Mouse (Mus musculus): ENCODE results near the gene Krt88. TPM values are rescaled to one million over a fixed set of nuclear protein-coding genes. Genes with fewer than 3 reads are reported as not detected.

The Krt88 gene
- polyA plus RNA-seq, 1 experiment from 2014 or later: not detected

DNA sequence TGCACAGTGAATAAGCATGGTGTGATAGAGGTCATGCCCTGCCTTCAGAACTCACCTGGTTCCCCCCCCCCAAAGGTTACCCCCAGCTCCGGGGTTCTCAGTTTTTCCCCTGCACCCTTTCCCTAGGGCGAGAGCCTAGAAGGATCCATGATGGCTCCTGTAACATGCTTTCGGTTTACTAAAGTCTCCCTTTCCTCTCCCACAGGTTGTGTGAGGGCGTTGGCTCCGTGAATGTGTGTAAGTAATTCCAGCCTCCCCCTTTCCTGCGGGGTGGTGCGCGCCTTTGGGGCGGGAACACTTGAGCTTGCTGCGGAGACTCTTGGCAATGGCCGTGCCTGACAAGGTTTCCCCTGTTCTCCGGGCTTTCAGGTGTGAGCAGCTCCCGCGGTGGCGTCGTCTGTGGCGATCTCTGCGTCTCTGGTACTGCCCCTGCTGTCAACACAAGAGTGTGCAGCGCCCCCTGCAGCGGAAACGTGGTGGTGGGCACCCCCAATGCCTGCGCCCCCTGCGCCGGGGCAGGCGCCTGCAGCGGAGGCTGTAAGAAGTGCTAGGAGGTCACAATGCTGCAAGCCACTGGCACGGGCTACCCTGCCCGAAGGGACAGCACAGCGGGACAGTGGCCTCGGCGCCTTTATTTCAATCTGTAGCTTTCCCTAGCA lies 31.6 kb downstream of the Krt88 start:
- Histone ChIP-seq H3K4me2 (peak overlapping the region; percentile 69), H3K27ac (replicated peaks) (no peak overlapping the region), H3K9me3 (no peaks in the 10 kb centered on the region), H3K27me3 (replicated peaks) (peaks cover 57% of the 10 kb centered on the region), H3K4me1 (peaks cover 11% of the 10 kb centered on the region), H3K36me3 (no peaks in the 10 kb centered on the region), H3K4me3 (peak overlapping the region; percentile 37), H3K9ac (peak overlapping the region; percentile 33; the same call in 1 of the 2 replicates)
- WGBS: 8% methylated on average over 31 of the region's 31 CpGs
- no peak for ATAC-seq (ENCODE audit: extremely low read depth, insufficient number of reproducible peaks, low FRiP score, low TSS enrichment)

DNA sequence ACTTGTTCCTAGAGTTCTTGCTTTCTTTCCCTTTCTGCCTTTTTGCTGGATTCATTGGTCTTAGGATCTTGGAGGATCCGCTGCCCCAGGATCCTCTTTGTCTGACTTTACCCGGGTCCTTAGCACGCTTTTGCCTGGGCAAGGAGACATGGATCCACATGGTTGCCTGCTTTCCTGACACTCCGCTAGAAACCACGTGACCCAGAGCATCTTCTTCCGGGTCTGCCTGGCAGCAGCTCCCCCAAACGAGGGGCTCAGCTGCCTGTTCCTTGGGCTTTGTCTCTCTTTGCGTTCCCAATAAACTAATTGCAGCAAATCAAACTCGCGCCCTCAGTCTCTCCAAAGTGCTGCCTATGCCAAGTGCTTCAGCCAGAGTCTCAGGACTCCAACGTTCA lies 32.1 kb downstream of the Krt88 start:
- Histone ChIP-seq H3K9me3 (no peaks in the 10 kb centered on the region), H3K4me2 (peak overlapping the region; percentile 69), H3K4me3 (peak overlapping the region; percentile 37), H3K9ac (0 out of 2 replicates have a peak overlapping the region, but pooled peaks have one; percentile 33), H3K27me3 (replicated peaks) (peaks cover 57% of the 10 kb centered on the region), H3K36me3 (no peaks in the 10 kb centered on the region), H3K27ac (replicated peaks) (no peak overlapping the region), H3K4me1 (peaks cover 13% of the 10 kb centered on the region)
- ATAC-seq (ENCODE audit: extremely low read depth, insufficient number of reproducible peaks, low FRiP score, low TSS enrichment): no peak
- 36% methylated on average over 11 of the region's 11 CpGs for WGBS

- no peak overlapping the region for H3K4me3 ChIP-seq
- WGBS: 31% methylated on average over 4 of the region's 4 CpGs
- no peak overlapping the region for H3K9ac ChIP-seq
- H3K9me3 ChIP-seq: no peaks in the 10 kb centered on the region
- no peak for ATAC-seq (ENCODE audit: extremely low read depth, insufficient number of reproducible peaks, low FRiP score, low TSS enrichment)
- no peak overlapping the region for H3K27ac ChIP-seq (replicated peaks)
- no peak overlapping the region for H3K4me2 ChIP-seq
- peaks cover 21% of the 10 kb centered on the region for H3K4me1 ChIP-seq
- H3K27me3 ChIP-seq (replicated peaks): peaks cover 49% of the 10 kb centered on the region
- no peaks in the 10 kb centered on the region for H3K36me3 ChIP-seq
Observed at GRCm38 (mm10) chr15:101482056-101482455, 34.5 kb downstream of the Krt88 start.

DNA sequence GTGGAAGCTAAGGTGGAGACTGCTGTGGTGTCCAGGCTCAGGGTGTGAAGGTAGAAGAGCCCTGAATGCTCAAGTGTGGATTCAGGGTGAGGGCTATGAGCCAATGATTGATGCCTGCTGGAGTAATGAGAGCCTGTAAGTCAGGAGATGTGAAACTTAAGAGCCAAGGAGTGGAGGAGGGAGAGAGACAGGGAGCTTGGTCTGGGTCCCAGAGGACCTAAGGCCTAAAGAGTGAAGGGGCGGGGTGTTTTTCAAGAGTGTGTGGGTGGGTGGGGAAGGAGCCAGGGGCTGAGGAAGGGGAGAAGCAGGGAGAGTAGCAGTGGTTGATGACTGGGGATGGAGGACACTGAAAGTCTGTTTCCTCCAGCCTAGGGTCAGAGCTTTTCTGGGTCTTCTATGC lies 36.1 kb downstream of the Krt88 start:
- no peak overlapping the region for H3K4me2 ChIP-seq
- no peak for ATAC-seq (ENCODE audit: extremely low read depth, insufficient number of reproducible peaks, low FRiP score, low TSS enrichment)
- H3K27me3 ChIP-seq (replicated peaks): peaks cover 34% of the 10 kb centered on the region
- no peak overlapping the region for H3K4me3 ChIP-seq
- no peak overlapping the region for H3K9ac ChIP-seq
- H3K27ac ChIP-seq (replicated peaks): no peak overlapping the region
- peaks cover 21% of the 10 kb centered on the region for H3K4me1 ChIP-seq
- no peaks in the 10 kb centered on the region for H3K9me3 ChIP-seq
- no peaks in the 10 kb centered on the region for H3K36me3 ChIP-seq
- 79% methylated on average over 1 of the region's 1 CpGs for WGBS

- Histone ChIP-seq H3K36me3 (no peaks in the 10 kb centered on the region), H3K9ac (no peak overlapping the region), H3K4me1 (peaks cover 10% of the 10 kb centered on the region), H3K9me3 (no peaks in the 10 kb centered on the region), H3K4me3 (no peak overlapping the region), H3K27ac (replicated peaks) (no peak overlapping the region), H3K4me2 (no peak overlapping the region), H3K27me3 (replicated peaks) (peaks cover 25% of the 10 kb centered on the region)
- no peak for ATAC-seq (ENCODE audit: extremely low read depth, insufficient number of reproducible peaks, low FRiP score, low TSS enrichment)
- WGBS: 83% methylated on average over 1 of the region's 1 CpGs
Observed at GRCm38 (mm10) chr15:101484939-101485338, 37.4 kb downstream of the Krt88 start.

DNA sequence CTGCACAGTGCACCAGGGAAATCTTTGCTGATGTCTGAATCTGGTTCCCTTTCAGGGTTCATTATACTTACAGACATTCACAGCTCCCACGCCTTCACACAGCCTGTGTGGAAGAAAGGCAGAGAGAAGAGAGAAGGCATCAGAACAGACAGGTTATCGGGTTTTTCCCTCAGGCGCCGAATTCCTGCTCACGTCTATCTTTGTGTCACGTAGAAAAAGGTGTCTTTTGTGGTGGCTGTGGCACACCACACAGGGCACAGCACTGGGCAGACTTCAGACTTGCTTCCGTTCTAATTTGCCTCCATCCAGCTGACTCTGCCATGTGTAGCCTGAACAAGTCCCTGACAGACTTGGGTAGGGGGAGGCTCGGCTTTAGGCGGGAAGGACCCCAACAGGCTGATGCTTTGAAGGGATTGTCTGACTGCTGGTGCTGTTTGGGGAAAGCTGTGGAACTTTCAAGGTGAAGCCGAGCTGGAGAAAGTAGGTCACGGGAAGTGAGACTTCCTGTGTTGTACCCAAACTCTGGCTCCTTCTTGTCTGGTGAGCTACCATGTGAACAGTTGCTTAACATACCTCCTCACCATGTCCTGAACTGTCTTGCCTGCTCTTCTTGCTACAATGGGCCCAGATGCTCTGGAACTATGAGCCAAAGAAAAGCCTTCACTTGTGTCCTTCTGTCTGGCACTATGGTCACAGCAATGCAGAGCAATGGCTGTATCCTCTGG lies 38.5 kb downstream of the Krt88 start:
- Histone ChIP-seq H3K27ac (replicated peaks) (no peak overlapping the region), H3K4me2 (no peak overlapping the region), H3K36me3 (no peaks in the 10 kb centered on the region), H3K4me3 (no peak overlapping the region), H3K9me3 (no peaks in the 10 kb centered on the region), H3K27me3 (replicated peaks) (peaks cover 16% of the 10 kb centered on the region; the same call in 1 of the 2 replicates), H3K9ac (no peak overlapping the region), H3K4me1 (peaks cover 10% of the 10 kb centered on the region)
- 74% methylated on average over 11 of the region's 11 CpGs for WGBS
- ATAC-seq (ENCODE audit: extremely low read depth, insufficient number of reproducible peaks, low FRiP score, low TSS enrichment): no peak

- 0 out of 2 replicates have a peak, but pooled peaks cover 6% of the 10 kb centered on the region for H3K27me3 ChIP-seq (replicated peaks)
- H3K4me3 ChIP-seq: no peak within 1 kb of the TSS
- peaks cover 11% of the 10 kb centered on the region for H3K4me1 ChIP-seq
- ATAC-seq (ENCODE audit: extremely low read depth, insufficient number of reproducible peaks, low FRiP score, low TSS enrichment): no peak
- 85% methylated on average over 6 of the region's 6 CpGs for WGBS
- H3K9me3 ChIP-seq: no peaks in the 10 kb centered on the region
- no peak within 1 kb of the TSS for H3K27ac ChIP-seq (replicated peaks)
- H3K9ac ChIP-seq: no peak within 1 kb of the TSS
- H3K4me2 ChIP-seq: no peak within 1 kb of the TSS
- no peaks in the 10 kb centered on the region for H3K36me3 ChIP-seq
Observed at GRCm38 (mm10) chr15:101491431-101491830, 43.9 kb downstream of the Krt88 start, which contains the start of gene Krt83. Gene Krt83, minus strand, starts transcription at chr15:101491512.

DNA sequence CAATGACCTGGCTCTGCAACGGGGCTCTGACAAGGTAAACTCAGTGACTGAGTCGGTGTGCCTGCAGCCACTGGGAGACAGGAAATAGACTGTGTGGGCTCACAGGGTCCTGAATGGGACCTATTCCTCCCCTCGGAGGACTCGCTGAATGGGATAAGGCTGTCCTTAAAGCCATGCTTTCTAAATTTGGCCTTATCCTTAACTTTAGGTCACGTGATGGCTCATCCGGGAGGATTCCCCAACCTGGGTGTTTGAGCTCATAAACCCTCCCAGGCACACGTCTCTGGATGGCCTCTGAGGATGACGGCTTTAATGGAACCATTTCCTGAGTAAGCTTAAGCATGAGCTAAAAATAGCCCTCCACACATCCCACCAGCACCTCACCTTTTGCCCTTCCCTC lies 45.2 kb downstream of the Krt88 start:
- H3K4me3 ChIP-seq: no peak overlapping the region
- peaks cover 11% of the 10 kb centered on the region for H3K4me1 ChIP-seq
- WGBS: 24% methylated on average over 8 of the region's 8 CpGs
- H3K27me3 ChIP-seq (replicated peaks): 0 out of 2 replicates have a peak, but pooled peaks cover 4% of the 10 kb centered on the region
- no peaks in the 10 kb centered on the region for H3K36me3 ChIP-seq
- H3K27ac ChIP-seq (replicated peaks): no peak overlapping the region
- H3K4me2 ChIP-seq: no peak overlapping the region
- H3K9ac ChIP-seq: no peak overlapping the region
- no peaks in the 10 kb centered on the region for H3K9me3 ChIP-seq
- no peak for ATAC-seq (ENCODE audit: extremely low read depth, insufficient number of reproducible peaks, low FRiP score, low TSS enrichment)

- Histone ChIP-seq H3K27me3 (replicated peaks) (0 out of 2 replicates have a peak, but pooled peaks cover 4% of the 10 kb centered on the region), H3K4me1 (peaks cover 11% of the 10 kb centered on the region), H3K36me3 (no peaks in the 10 kb centered on the region), H3K9me3 (no peaks in the 10 kb centered on the region), H3K27ac (replicated peaks) (no peak overlapping the region), H3K9ac (no peak overlapping the region), H3K4me3 (no peak overlapping the region), H3K4me2 (no peak overlapping the region)
- ATAC-seq (ENCODE audit: extremely low read depth, insufficient number of reproducible peaks, low FRiP score, low TSS enrichment): no peak
- WGBS: 83% methylated on average over 6 of the region's 6 CpGs
Observed at GRCm38 (mm10) chr15:101493713-101494112, 46.2 kb downstream of the Krt88 start.

- Histone ChIP-seq H3K4me2 (no peak overlapping the region), H3K9ac (no peak overlapping the region), H3K4me3 (no peak overlapping the region), H3K4me1 (peaks cover 11% of the 10 kb centered on the region), H3K27me3 (replicated peaks) (0 out of 2 replicates have a peak, but pooled peaks cover 2% of the 10 kb centered on the region), H3K36me3 (no peaks in the 10 kb centered on the region), H3K9me3 (no peaks in the 10 kb centered on the region), H3K27ac (replicated peaks) (no peak overlapping the region)
- ATAC-seq (ENCODE audit: extremely low read depth, insufficient number of reproducible peaks, low FRiP score, low TSS enrichment): no peak
- 61% methylated on average over 1 of the region's 1 CpGs for WGBS
Observed at GRCm38 (mm10) chr15:101494203-101494602, 46.7 kb downstream of the Krt88 start.

GRCm38 (mm10) chr15:101495266-101495665 lies 47.7 kb downstream of the Krt88 start:
- no peak for ATAC-seq (ENCODE audit: extremely low read depth, insufficient number of reproducible peaks, low FRiP score, low TSS enrichment)
- H3K4me1 ChIP-seq: peaks cover 11% of the 10 kb centered on the region
- H3K4me3 ChIP-seq: no peak overlapping the region
- H3K9ac ChIP-seq: no peak overlapping the region
- no peak overlapping the region for H3K4me2 ChIP-seq
- no peaks in the 10 kb centered on the region for H3K36me3 ChIP-seq
- H3K27ac ChIP-seq (replicated peaks): no peak overlapping the region
- no peaks in the 10 kb centered on the region for H3K9me3 ChIP-seq
- H3K27me3 ChIP-seq (replicated peaks): no peaks in the 10 kb centered on the region
- WGBS: 81% methylated on average over 8 of the region's 8 CpGs
